Mouse (Mus musculus): ENCODE measurements around the gene Aak1.

DNA sequence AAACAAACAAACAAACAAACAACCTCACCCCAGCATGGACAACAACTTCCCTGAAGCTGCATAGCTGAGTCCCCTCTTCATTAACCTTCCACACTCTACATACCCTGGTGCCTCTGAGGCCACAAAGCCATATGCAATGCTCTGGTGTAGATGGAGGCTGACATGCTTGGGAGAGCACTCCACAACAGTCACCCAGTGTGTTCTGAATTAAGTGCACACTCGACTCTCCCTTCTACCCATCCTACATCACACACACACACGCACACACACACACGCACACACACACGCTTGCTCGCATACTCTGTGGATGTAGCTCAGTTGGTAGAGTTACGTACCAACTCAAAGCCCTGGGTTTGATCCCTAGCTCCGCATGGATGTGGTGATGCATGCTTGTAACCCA, 24.9 kb upstream of the Aak1 start:
- TF ChIP-seq CTCF (IDR thresholded peaks at IDR 0.05; ENCODE audit: low read depth) (no peak), EP300 (IDR thresholded peaks at IDR 0.05; ENCODE audit: low read depth) (no peak)

All from liver, postnatal 0 days (tissue).